Mouse (Mus musculus): ENCODE measurements at regions not wholly inside any gene's neighbourhood (a gene's known extent, or its start where the extent isn't known, plus 50 kb on each side); places are given as distances from the start of the nearest gene placed in this dataset.

DNA sequence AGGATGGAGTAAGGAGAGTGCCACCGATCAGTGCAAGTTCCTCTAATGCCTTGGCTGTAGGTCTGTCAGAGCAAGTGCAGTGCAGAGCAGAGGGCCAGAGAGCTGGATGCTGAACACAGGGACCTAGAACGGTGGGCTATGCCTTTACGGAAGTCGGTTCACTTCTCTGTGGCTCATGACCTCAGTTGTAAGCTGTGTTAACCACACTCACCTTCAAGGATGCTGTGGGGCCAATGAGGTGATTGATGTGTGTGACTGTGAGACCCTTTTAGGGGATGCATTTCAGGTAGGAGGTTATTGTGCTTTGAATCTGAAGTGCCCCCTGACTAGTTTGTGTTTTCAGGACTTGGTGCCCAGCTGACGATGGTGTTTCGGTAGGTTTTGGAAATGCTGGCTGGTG lies 254.4 kb downstream of the 4933412E24Rik start:
- no peak overlapping the region for H3K4me3 ChIP-seq
- H3K36me3 ChIP-seq (ENCODE audit: control insufficient read depth, insufficient read depth): no peaks in the 10 kb centered on the region
- no peak overlapping the region for H3ac ChIP-seq (ENCODE audit: control insufficient read depth, insufficient read length)
- H3K79me2 ChIP-seq (ENCODE audit: control insufficient read depth, insufficient read depth): no peaks in the 10 kb centered on the region
- no peak overlapping the region for H3K4me2 ChIP-seq (ENCODE audit: low read depth)
- TF ChIP-seq POLR2AphosphoS2 (IDR thresholded peaks at IDR 0.05; ENCODE audit: insufficient read length, low read depth) (no peak), REST (IDR thresholded peaks at IDR 0.05; ENCODE audit: insufficient read depth, insufficient read length) (no peak), TCF12 (IDR thresholded peaks at IDR 0.05; ENCODE audit: insufficient read depth, poor library complexity, severe bottlenecking) (no peak), SRF (IDR thresholded peaks at IDR 0.05; ENCODE audit: control insufficient read depth, insufficient read length, low read depth) (no peak), TCF3 (IDR thresholded peaks at IDR 0.05; ENCODE audit: insufficient read length, low read depth) (no peak), CEBPB (IDR thresholded peaks at IDR 0.05; ENCODE audit: insufficient read depth, poor library complexity, severe bottlenecking) (no peak), POLR2A (IDR thresholded peaks at IDR 0.05; ENCODE audit: insufficient read length, low read depth) (no peak), MYOG (IDR thresholded peaks at IDR 0.05; ENCODE audit: control insufficient read depth in 1 of 3, insufficient read depth in 1 of 3, insufficient read length in 2 of 3, low read depth in 2 of 3) (no peak), MYOD1 (IDR thresholded peaks at IDR 0.05; ENCODE audit: control insufficient read depth in 1 of 3, insufficient read length in 2 of 3, low read depth in 2 of 3) (no peak), USF1 (IDR thresholded peaks at IDR 0.05; ENCODE audit: low read depth) (no peak), MAX (IDR thresholded peaks at IDR 0.05; ENCODE audit: low read depth) (no peak), E2F4 (IDR thresholded peaks at IDR 0.05; ENCODE audit: insufficient read depth) (no peak)
- H3K27me3 ChIP-seq (ENCODE audit: control insufficient read depth, insufficient read depth, insufficient read length): no peaks in the 10 kb centered on the region

DNA sequence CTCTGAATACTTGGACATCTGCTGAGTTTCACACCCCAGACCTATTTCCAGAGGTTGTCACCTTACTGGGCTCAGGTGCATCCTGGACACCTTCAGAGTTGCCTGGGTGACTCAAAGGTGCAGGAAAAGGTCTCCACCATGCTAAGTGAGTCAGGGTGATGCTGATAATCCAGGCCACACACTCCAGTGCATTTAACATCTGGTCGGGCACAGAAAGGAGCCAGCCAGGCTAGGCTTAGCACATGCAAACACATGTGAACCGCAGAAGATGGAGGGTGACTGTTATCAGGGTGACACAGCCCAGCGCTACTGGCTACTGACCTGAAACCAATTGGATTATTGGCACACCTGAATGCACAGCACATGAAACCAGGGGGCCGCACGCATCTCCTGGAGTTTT lies 255.9 kb downstream of the 4933412E24Rik start:
- Histone ChIP-seq H3K79me2 (ENCODE audit: control insufficient read depth, insufficient read depth) (no peaks in the 10 kb centered on the region), H3K27me3 (ENCODE audit: control insufficient read depth, insufficient read depth, insufficient read length) (no peaks in the 10 kb centered on the region), H3K36me3 (ENCODE audit: control insufficient read depth, insufficient read depth) (no peaks in the 10 kb centered on the region), H3K4me3 (peak overlapping the region; percentile 0), H3K4me2 (ENCODE audit: low read depth) (peak overlapping the region; percentile 95), H3ac (ENCODE audit: control insufficient read depth, insufficient read length) (no peak overlapping the region)
- TF ChIP-seq POLR2AphosphoS2 (IDR thresholded peaks at IDR 0.05; ENCODE audit: insufficient read length, low read depth): no peak
- no peak for TF ChIP-seq E2F4 (IDR thresholded peaks at IDR 0.05; ENCODE audit: insufficient read depth)
- TF ChIP-seq MAX (IDR thresholded peaks at IDR 0.05; ENCODE audit: low read depth): no peak
- TF ChIP-seq TCF12 (IDR thresholded peaks at IDR 0.05; ENCODE audit: insufficient read depth, poor library complexity, severe bottlenecking): no peak
- TF ChIP-seq SRF (IDR thresholded peaks at IDR 0.05; ENCODE audit: control insufficient read depth, insufficient read length, low read depth): no peak
- no peak for TF ChIP-seq MYOD1 (IDR thresholded peaks at IDR 0.05; ENCODE audit: control insufficient read depth in 1 of 3, insufficient read length in 2 of 3, low read depth in 2 of 3)
- no peak for TF ChIP-seq REST (IDR thresholded peaks at IDR 0.05; ENCODE audit: insufficient read depth, insufficient read length)
- no peak for TF ChIP-seq USF1 (IDR thresholded peaks at IDR 0.05; ENCODE audit: low read depth)
- no peak for TF ChIP-seq POLR2A (IDR thresholded peaks at IDR 0.05; ENCODE audit: insufficient read length, low read depth)
- TF ChIP-seq TCF3 (IDR thresholded peaks at IDR 0.05; ENCODE audit: insufficient read length, low read depth): no peak
- no peak for TF ChIP-seq CEBPB (IDR thresholded peaks at IDR 0.05; ENCODE audit: insufficient read depth, poor library complexity, severe bottlenecking)
- TF ChIP-seq MYOG (IDR thresholded peaks at IDR 0.05; ENCODE audit: control insufficient read depth in 1 of 3, insufficient read depth in 1 of 3, insufficient read length in 2 of 3, low read depth in 2 of 3): no peak

GRCm38 (mm10) chr15:59759566-59759965 lies 256.8 kb downstream of the 4933412E24Rik start:
- Histone ChIP-seq H3K79me2 (ENCODE audit: control insufficient read depth, insufficient read depth) (no peaks in the 10 kb centered on the region), H3ac (ENCODE audit: control insufficient read depth, insufficient read length) (no peak overlapping the region), H3K27me3 (ENCODE audit: control insufficient read depth, insufficient read depth, insufficient read length) (no peaks in the 10 kb centered on the region), H3K4me3 (peak overlapping the region; percentile 0), H3K4me2 (ENCODE audit: low read depth) (peak overlapping the region; percentile 95), H3K36me3 (ENCODE audit: control insufficient read depth, insufficient read depth) (no peaks in the 10 kb centered on the region)
- TF ChIP-seq MYOG (IDR thresholded peaks at IDR 0.05; ENCODE audit: control insufficient read depth in 1 of 3, insufficient read depth in 1 of 3, insufficient read length in 2 of 3, low read depth in 2 of 3) (peak; percentile 1 to 41 (median 34)), E2F4 (IDR thresholded peaks at IDR 0.05; ENCODE audit: insufficient read depth) (no peak), MAX (IDR thresholded peaks at IDR 0.05; ENCODE audit: low read depth) (no peak), POLR2A (IDR thresholded peaks at IDR 0.05; ENCODE audit: insufficient read length, low read depth) (peak; percentile 62), MYOD1 (IDR thresholded peaks at IDR 0.05; ENCODE audit: control insufficient read depth in 1 of 3, insufficient read length in 2 of 3, low read depth in 2 of 3) (peak in 2 of 3 experiments; percentile 20 to 52), USF1 (IDR thresholded peaks at IDR 0.05; ENCODE audit: low read depth) (no peak), TCF12 (IDR thresholded peaks at IDR 0.05; ENCODE audit: insufficient read depth, poor library complexity, severe bottlenecking) (no peak), REST (IDR thresholded peaks at IDR 0.05; ENCODE audit: insufficient read depth, insufficient read length) (no peak), CEBPB (IDR thresholded peaks at IDR 0.05; ENCODE audit: insufficient read depth, poor library complexity, severe bottlenecking) (peak; percentile 55; the same call in 1 of the 2 replicates), TCF3 (IDR thresholded peaks at IDR 0.05; ENCODE audit: insufficient read length, low read depth) (no peak), POLR2AphosphoS2 (IDR thresholded peaks at IDR 0.05; ENCODE audit: insufficient read length, low read depth) (peak; percentile 68), SRF (IDR thresholded peaks at IDR 0.05; ENCODE audit: control insufficient read depth, insufficient read length, low read depth) (peak; percentile 100)

DNA sequence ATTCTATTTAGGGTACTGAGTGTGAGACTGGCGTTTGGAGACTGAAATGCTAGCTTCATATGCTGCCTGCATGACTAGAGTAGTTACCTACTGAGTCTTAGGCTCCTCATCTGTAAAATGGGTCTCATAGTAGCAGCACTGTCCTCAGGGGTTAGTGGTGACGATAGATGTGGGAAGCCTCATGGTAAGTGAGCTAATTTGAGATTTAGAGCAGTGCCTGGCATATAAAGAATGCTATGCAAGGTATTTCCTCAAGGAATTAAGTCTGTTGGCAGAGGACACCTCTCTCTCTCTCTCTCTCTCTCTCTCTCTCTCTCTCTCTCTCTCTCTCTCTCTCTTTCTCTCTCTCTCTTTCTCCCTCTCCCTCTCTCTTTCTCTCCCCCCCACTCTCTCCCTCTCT lies 257.4 kb downstream of the 4933412E24Rik start:
- no peak overlapping the region for H3K4me3 ChIP-seq
- TF ChIP-seq E2F4 (IDR thresholded peaks at IDR 0.05; ENCODE audit: insufficient read depth) (no peak), REST (IDR thresholded peaks at IDR 0.05; ENCODE audit: insufficient read depth, insufficient read length) (no peak), MYOD1 (IDR thresholded peaks at IDR 0.05; ENCODE audit: control insufficient read depth in 1 of 3, insufficient read length in 2 of 3, low read depth in 2 of 3) (no peak), POLR2AphosphoS2 (IDR thresholded peaks at IDR 0.05; ENCODE audit: insufficient read length, low read depth) (no peak), TCF12 (IDR thresholded peaks at IDR 0.05; ENCODE audit: insufficient read depth, poor library complexity, severe bottlenecking) (no peak), MYOG (IDR thresholded peaks at IDR 0.05; ENCODE audit: control insufficient read depth in 1 of 3, insufficient read depth in 1 of 3, insufficient read length in 2 of 3, low read depth in 2 of 3) (no peak), USF1 (IDR thresholded peaks at IDR 0.05; ENCODE audit: low read depth) (no peak), MAX (IDR thresholded peaks at IDR 0.05; ENCODE audit: low read depth) (no peak), SRF (IDR thresholded peaks at IDR 0.05; ENCODE audit: control insufficient read depth, insufficient read length, low read depth) (no peak), TCF3 (IDR thresholded peaks at IDR 0.05; ENCODE audit: insufficient read length, low read depth) (no peak), POLR2A (IDR thresholded peaks at IDR 0.05; ENCODE audit: insufficient read length, low read depth) (no peak), CEBPB (IDR thresholded peaks at IDR 0.05; ENCODE audit: insufficient read depth, poor library complexity, severe bottlenecking) (no peak)

More for the DNA sequence above, 257.4 kb downstream of the 4933412E24Rik start:
- H3K4me2 ChIP-seq (ENCODE audit: low read depth): peak overlapping the region; percentile 95
- H3K79me2 ChIP-seq (ENCODE audit: control insufficient read depth, insufficient read depth): no peaks in the 10 kb centered on the region
- no peaks in the 10 kb centered on the region for H3K36me3 ChIP-seq (ENCODE audit: control insufficient read depth, insufficient read depth)
- no peak overlapping the region for H3ac ChIP-seq (ENCODE audit: control insufficient read depth, insufficient read length)
- no peaks in the 10 kb centered on the region for H3K27me3 ChIP-seq (ENCODE audit: control insufficient read depth, insufficient read depth, insufficient read length)

Data from myocyte (in vitro differentiated cells).